Mouse (Mus musculus): Measurements from ENCODE around the gene Myoz1. TPM values are rescaled to one million over a fixed set of nuclear protein-coding genes. Genes with fewer than 3 reads are reported as not detected.

Gene Myoz1
- polyA plus RNA-seq (2015; fragmentation: Nextera tagmentation; extraction: Ambion mirVana) = 0.39 and 0.48 TPM in 2 replicates

GRCm38 (mm10) chr14:20656361-20656760 is at the start of gene Myoz1:
Gene Myoz1, minus strand, starts transcription at chr14:20656540.

GRCm38 (mm10) chr14:20702741-20703381 is 46.5 kb upstream of the Myoz1 start, which contains the start of gene Chchd1:
Gene Chchd1, plus strand, starts transcription at chr14:20703006.

DNA sequence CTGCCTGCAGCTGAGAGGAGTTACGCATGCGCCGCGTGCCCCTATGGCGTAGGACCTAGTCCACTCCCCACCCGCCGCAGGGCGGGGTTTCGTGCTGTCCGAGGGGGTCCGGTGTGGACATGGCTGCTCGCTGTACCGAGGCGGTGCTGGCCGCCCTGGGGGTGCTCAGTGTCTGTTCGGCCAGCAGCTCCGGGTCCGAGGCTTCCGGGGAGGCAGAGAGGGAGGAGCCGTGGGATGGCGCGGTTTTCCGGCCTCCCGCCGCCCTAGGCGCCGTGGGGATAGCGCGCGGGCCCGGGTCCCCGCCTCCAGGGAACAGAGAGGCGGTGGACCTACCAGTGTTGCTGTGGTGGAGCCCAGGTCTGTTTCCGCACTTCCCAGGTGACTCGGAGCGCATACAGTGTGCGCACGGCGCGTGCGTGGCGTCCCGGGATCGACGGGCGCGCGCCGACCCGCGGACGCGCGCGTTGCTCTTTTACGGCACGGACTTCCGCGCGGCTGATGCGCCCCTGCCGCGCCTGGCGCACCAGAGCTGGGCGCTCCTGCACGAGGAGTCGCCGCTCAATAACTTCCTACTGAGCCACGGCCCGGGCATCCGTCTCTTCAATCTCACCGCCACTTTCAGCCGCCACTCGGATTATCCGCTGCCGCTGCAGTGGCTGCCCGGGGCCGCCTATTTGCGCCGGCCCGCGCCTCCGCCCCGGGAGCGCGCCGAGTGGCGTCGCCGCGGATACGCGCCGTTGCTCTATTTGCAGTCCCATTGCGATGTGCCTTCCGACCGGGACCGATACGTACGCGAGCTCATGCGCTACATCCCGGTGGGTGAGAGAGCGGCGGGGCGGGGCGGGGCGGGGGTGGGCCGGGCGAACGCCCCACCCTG is 38.8 kb upstream of the Myoz1 start, which contains the start of gene Fut11:
Gene Fut11, plus strand, starts transcription at position 85 of the 877 bp plus-strand sequence.

GRCm38 (mm10) chr14:20674064-20674833 is 17.9 kb upstream of the Myoz1 start, which contains the start of gene Sec24c:
Gene Sec24c, plus strand, starts transcription at chr14:20674308.

DNA sequence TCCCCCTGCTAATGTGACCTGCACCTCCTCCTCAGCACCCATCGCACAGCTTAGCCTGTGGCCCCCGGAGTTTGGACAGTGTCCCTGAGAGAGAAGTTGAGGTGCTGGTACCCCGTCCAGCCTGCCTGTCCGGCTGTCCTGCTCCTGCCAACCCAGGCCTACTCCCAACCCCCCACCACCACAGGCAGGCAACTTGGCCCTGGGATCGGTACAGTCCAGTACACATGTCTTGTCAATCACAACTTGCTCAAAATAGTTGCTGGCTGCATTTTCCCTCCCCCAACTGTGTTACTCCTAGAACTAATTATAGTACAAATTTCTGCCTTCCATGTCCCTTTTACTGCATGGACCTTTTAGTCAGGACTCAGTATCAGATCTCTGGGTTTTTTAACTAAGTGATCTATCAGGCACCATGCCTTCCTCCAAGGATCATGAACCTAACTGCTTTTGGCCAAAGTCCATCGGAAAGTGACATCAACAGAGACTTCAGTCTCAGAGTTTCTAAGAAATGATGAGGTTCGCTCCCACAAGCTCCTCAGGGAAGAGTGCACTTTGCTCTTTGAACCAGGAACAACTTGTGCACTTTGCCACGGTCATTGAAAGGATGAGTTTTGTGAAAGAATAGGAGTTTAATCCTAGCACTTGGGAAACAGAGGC is 11.9 kb upstream of the Myoz1 start, which contains the start of gene Synpo2l:
Gene Synpo2l, minus strand, starts transcription at position 201 of the 657 bp plus-strand sequence.

DNA sequence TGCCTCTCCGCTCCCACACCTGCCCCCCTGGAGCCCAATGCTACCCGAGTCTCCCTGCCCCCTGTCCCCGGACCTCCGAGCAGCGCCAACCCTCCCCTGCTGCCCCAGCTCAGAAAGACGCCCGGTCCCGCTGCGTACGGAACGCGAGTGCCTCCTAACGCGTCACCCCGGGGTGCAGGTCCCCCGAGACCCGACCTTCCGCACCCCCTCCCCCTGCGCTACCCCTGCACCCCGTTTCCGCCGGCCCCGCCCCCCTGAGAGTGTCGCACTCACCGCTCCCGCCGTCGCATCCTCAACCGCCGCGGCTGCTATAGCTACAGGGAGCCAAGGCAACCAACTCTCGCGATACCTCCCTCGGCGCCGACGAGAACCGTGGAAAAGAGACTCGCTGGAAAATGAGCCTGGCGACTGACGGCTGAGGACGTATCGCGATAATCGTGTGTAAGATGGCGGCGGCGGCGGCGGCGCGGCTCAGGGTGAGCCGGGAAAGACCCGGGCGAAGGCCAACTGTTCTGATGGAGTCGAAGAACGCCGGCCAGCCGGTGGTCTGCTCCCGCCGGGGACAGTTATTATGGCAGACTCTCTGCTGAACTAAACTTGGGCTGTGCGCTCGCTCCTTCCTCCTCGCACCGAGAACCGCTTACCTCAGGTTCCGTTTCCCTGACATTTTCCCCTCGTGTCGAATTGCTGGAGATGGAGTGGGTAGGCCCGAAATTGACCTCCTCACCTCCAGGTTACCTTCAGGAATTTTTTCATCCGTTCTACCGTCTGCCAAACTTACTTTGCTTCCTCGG is 15.5 kb downstream of the Myoz1 start, which contains the start of gene Usp54:
Gene Usp54, minus strand, starts transcription at position 420 of the 794 bp plus-strand sequence.

Small RNA genes lying within 50 kb of the gene (microRNA-seq; reads per million reads assigned to microRNA genes)
- gene Mir6946 = not detected

Other genes starting within 250 kb of the Myoz1 start
- gene Cfap70, start 204.3 kb downstream of the Myoz1 start, polyA plus RNA-seq (2015; fragmentation: Nextera tagmentation; extraction: Ambion mirVana) = 0.05 TPM in 1 of 2 replicates, not detected in the other
- 51.5 and 56.1 TPM in 2 replicates for gene Anxa7, start 176.4 kb downstream of the Myoz1 start, polyA plus RNA-seq (2015; fragmentation: Nextera tagmentation; extraction: Ambion mirVana)
- gene Mss51, start 159.6 kb downstream of the Myoz1 start, polyA plus RNA-seq (2015; fragmentation: Nextera tagmentation; extraction: Ambion mirVana) = 0.13 and 0.19 TPM in 2 replicates
- gene Ppp3cb, start 110.0 kb downstream of the Myoz1 start, polyA plus RNA-seq (2015; fragmentation: Nextera tagmentation; extraction: Ambion mirVana) = 27.5 and 33.6 TPM in 2 replicates
- 2.2 and 2.9 TPM in 2 replicates for gene Usp54, start 15.5 kb downstream of the Myoz1 start, polyA plus RNA-seq (2015; fragmentation: Nextera tagmentation; extraction: Ambion mirVana)
- gene Synpo2l, start 11.8 kb upstream of the Myoz1 start, polyA plus RNA-seq (2015; fragmentation: Nextera tagmentation; extraction: Ambion mirVana) = 0.10 and 0.13 TPM in 2 replicates
- gene Sec24c, start 17.8 kb upstream of the Myoz1 start, polyA plus RNA-seq (2015; fragmentation: Nextera tagmentation; extraction: Ambion mirVana) = 43.1 and 43.9 TPM in 2 replicates
- 19.0 and 21.6 TPM in 2 replicates for gene Fut11, start 38.4 kb upstream of the Myoz1 start, polyA plus RNA-seq (2015; fragmentation: Nextera tagmentation; extraction: Ambion mirVana)
- gene Chchd1, start 46.5 kb upstream of the Myoz1 start, polyA plus RNA-seq (2015; fragmentation: Nextera tagmentation; extraction: Ambion mirVana) = 156 and 181 TPM in 2 replicates
- gene Zswim8, start 51.0 kb upstream of the Myoz1 start, polyA plus RNA-seq (2015; fragmentation: Nextera tagmentation; extraction: Ambion mirVana) = 18.9 and 19.7 TPM in 2 replicates
- 13.5 and 14.0 TPM in 2 replicates for gene Ndst2, start 78.0 kb upstream of the Myoz1 start, polyA plus RNA-seq (2015; fragmentation: Nextera tagmentation; extraction: Ambion mirVana)
- 246 and 275 TPM in 2 replicates for gene Camk2g, start 137.5 kb upstream of the Myoz1 start, polyA plus RNA-seq (2015; fragmentation: Nextera tagmentation; extraction: Ambion mirVana)
- 8.3 and 9.8 TPM in 2 replicates for gene Plau, start 180.1 kb upstream of the Myoz1 start, polyA plus RNA-seq (2015; fragmentation: Nextera tagmentation; extraction: Ambion mirVana)